Mouse (Mus musculus): ENCODE data around the gene BB287469.
"Not testable (repeated sequence)": the region's sequence is repeated elsewhere in the genome, so short reads cannot be mapped to it uniquely, and the experiment has no call there.

DNA sequence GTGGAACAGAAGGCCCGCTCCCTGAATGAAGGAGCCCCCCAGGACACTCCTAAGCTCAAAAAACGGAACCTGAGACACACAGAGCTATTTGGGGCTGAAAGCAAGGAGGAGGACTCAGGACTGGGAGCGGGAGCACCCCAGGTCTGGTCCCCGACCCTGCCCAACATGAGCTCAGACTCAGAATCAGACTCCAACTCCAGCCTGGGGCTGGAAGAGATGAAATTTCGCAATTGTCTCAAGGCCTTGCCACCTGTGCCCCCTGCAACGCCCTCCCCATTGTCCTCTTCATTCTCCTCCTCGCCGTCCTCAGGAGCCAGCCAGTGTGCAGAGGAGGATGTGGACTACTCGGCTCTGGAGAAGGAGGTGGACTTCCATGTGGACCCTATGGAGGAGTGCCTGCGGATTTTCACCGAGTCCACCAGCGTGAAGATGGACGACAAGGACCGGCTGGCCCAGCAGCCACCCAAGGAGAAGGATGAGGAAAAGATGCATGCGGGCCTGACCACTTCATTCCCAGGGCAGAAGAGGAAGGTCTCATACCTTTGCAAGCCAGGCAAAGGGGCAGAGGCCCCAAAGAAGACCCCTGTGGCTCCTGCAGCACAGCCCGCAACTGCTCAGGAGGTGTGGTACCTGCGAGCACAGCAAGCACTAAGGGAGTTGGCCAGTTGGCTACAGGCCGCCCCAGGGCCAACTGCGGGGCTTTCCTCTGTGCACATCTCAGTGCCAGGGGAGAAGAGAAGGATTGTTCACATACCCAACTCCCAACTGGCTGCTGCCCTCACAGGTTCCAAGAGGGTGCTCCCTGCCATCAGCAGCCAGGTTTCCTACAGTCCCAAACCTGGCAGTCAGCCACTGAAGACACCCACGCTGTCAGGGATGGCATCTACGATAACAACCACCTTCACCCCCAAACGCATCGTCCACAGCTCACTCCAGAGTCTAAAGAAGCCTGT is 45.6 kb downstream of the BB287469 start:
- not testable (repeated sequence) for TF ChIP-seq CTCF (IDR thresholded peaks at IDR 0.05; ENCODE audit: control insufficient read depth, insufficient read depth, insufficient read length); MAX (IDR thresholded peaks at IDR 0.05)
